Mouse (Mus musculus) left cerebral cortex, postnatal 10 days (tissue): ENCODE results near the gene Gnai3. TPM values are rescaled to one million over a fixed set of nuclear protein-coding genes. Genes with fewer than 3 reads are reported as not detected.

ENCODE experiments used
- DNase-seq, 2 experiments: peaks; one replicate each; pipeline ENCODE4 v3.0.0; 2021 to 2022; ENCODE audit warnings: low spot score in 2 of 2, mixed read lengths in 1 of 2; ENCODE audit errors: extremely low spot score in 1 of 2
- intact Hi-C: fragments of 180-260 bp; cut with DNase I; formaldehyde crosslinking; loops from one replicate; pipeline ENCODE4 v1.15.1; 2025
- total RNA-seq, 2 experiments: library from RNA; stranded (reverse); gene quantifications; 2 replicates each; pipeline ENCODE4 v1.2.3; 2021

Gnai3 gene
- total RNA-seq, 2 experiments from 2014 or later, result 46.6 to 50.9 TPM

DNA sequence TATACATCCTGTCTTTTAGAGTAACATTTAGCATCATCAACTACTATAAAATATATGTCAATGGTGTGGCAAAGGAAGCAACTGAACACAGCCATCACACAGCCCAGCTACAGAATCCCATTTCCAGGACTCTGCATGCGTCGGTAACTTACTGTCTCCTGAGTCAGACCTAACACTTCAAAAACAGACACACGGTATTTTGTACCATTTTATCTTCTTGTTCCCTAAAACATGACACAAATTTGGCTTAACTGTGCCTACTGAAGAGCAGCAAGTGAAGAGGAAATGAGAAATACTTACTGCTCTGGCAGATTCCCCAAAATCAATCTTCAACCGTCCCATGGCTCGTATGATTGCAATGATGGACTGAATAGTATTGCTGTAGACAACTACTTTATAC, 22.7 kb downstream of the Gnai3 start:
- DNase-seq, result no peak
- intact Hi-C loops, result no loop called here

DNA sequence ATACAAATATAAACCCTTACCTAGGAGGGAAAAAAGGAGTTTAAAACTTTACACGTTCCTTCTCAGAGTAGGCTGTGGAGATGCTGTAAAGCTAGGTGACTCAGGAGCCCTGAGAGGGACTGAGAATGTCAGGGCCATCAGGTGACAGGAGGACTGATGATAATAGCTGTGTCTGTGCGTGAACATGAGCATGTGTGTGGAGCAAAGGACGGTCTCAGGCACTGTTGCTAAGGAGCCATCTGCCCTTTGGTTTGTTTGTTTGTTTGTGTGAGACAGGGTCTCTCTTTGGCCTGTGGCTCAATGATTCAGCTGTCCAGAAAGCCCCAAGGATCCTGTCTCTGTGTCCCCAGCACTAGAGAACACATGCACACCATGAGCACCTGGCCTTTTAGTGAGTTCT, 24.8 kb downstream of the Gnai3 start:
- DNase-seq, result no peak
- intact Hi-C loops, result no loop called here

DNA sequence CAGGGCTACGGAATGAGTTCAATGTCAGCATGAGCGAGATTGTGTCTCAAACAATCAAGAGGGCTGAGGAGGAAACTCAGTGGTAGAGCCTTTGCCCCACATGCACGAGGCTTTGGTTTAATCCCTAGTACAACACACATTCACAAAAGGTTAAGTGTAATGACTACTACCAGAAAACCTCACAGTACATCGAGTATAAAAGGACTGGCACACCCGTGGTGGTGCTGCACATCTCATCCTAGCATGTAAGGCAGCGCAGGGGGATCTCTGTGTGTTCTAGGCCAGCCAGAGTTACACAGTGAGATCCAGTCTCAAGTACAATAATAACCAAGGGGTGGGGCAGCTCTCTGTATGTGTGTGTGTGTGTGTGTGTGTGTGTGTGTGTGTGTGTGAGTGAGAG, 28.5 kb downstream of the Gnai3 start:
- DNase-seq, result no peak
- intact Hi-C loops, result no loop called here

DNA sequence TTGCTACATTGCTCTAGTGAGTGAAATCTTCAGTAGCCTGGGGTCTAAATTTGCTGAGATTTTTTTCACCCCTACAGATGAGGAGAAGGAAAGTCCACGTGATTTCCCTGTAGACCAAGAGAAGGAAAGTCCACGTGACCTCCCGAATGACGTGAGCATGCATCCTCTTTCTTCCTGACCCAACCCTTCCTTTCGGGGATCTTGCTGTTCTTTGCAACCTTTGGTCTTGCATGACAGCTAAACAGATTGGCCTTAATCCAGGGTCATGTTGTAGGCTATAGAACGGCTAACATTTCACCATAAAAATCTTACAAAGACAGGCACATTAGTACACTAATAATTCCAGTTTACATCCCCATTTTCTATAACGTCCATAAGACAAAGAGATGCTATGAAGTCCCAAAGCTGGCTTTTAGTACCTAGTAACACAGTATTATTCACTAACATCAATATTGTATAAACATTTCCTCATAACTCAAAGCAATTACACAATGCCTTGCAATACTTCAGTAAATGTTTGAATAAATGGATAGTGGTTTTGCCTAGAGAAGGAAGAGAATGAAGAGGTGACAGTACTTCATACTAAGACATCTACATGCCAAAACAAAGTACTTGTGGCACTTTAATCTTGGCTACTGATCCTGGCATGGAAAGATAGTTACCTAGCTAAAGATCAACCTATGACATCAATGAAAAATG, 32.2 kb downstream of the Gnai3 start:
- intact Hi-C loops, result no loop called here
- DNase-seq, result no peak

DNA sequence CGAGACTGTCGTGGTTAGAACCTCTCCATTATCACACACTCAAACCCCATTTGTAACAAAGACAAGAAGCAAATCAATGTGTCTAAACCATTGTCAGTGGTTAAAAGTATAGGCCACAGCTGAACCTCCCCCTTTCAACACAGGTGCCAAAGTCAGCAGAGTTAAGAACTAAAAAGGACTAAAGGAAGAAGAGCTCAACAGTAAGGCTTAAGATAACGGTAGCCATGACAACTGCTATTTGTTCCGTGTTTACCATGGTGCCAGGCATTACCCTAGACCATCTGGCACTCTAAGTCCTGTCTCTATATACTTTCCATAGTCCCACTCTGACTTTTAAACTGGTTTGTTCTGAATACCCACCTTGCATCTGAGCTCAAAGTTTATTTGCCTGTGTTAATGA, 33.3 kb downstream of the Gnai3 start:
- no peak for DNase-seq
- intact Hi-C loops, result no loop called here

DNA sequence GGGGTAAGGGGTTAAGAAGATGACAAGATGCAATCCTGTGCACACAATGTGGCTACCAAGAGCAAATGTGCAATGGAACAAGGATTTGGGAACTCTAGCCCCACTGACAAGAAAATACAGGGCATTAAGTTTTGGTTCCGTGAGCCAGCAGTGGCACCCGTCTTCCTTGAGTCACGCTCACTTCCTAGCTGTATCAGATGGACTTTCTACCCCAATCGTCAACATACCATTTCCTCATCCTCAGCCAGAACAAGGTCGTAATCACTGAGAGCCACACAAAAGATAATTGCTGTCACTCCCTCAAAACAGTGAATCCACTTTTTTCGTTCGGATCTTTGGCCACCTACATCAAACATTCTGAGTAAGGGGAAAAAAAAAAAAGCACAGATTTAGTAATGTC, 33.7 kb downstream of the Gnai3 start:
- intact Hi-C loops, result no loop called here
- DNase-seq, result no peak

DNA sequence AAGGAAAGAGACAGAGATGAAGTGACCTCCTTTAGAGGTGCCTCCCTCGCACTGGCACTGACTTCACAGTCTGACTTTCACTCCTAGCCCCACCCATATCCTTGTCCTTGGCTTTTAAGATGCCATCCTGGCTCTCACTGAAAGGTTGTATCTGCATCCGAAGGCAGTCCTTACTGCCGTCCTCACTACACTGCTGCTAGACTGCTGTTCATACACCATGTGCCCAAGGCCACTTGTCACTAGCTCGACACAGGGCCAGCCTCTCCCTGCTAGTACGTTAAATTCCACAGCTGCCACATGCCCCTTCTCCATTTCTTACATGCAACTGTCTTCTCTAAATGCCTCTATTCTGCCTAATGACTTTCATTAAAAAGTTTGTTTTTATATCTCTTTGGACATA, 34.6 kb downstream of the Gnai3 start:
- DNase-seq, result no peak
- intact Hi-C loops, result no loop called here

DNA sequence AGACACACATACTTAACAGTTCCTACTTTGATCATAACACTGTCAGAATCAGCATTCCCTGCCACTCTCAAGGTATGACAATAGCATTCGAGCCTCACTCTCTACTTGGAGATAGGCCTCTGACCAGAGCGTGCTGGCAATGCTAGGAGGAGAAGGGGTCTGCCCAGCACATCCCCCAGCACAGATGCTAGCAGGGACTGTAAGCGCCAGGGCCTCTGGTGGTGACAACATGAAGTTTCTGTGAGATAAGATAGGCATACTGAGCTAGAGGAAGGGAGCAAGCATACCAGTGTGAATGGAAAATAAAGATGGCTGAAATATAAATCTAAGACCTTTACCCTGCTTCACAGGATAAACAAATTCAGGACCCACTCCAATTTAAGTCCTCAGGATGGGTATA, 40.7 kb downstream of the Gnai3 start:
- intact Hi-C loops, result no loop called here

DNA sequence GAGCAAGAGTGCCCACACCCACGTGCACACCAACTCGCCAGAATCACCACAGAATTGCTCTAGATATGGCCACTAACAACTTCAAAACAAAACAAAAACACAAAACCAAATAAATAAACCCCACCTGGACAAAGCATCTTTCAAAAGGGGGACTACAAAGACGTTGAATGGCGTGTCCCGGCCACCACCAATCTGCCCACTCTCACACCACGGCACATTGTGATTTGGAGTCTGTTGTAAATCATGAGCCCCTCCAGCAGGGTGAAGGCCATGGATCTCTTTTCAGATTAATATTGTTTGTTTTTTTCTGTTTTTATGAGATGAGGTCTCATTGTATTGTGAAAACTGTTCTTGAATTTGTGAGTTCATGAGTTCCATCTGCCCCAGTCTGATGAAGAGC, 43.9 kb downstream of the Gnai3 start:
- intact Hi-C loops, result no loop called here
- no peak for DNase-seq

More for the DNA sequence above, 40.7 kb downstream of the Gnai3 start:
- DNase-seq, result no peak

DNA sequence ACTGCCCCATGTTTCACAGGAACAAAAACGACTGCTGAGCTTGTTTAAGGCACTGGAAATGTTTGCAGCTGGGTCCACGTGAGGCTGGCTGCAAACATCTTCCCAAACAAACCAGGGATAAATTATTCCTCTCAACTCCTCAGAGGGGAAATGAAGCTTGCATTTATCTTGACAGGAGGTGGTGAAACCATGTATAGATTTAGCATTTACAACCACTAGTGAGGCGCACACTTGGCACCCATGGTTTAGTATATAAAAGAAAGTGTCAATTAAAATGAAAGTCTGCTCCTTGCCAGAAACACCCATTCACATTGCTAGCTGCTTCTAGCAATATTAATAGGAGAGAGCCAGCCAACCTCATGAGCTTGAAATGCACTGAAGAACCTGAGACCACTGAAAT, 44.4 kb downstream of the Gnai3 start:
- intact Hi-C loops, result no loop called here
- no peak for DNase-seq

DNA sequence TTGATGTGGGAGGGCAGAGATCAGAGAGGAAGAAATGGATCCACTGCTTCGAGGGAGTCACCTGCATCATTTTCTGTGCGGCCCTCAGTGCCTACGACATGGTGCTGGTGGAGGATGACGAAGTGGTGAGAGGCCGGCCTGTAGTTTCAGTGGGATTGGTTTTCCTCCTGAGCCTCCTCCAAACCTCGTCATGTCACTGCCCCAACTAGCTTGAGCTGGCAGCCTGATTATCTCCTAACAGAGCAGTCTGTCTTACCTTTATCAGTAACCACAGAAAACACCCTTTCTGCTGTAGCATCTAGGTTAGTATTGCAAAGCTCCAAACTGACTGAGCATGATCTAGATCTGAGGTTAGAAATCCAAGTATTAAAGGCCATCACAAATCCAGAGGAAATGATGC, 47.6 kb downstream of the Gnai3 start:
- intact Hi-C loops, result no loop called here
- DNase-seq, result no peak

DNA sequence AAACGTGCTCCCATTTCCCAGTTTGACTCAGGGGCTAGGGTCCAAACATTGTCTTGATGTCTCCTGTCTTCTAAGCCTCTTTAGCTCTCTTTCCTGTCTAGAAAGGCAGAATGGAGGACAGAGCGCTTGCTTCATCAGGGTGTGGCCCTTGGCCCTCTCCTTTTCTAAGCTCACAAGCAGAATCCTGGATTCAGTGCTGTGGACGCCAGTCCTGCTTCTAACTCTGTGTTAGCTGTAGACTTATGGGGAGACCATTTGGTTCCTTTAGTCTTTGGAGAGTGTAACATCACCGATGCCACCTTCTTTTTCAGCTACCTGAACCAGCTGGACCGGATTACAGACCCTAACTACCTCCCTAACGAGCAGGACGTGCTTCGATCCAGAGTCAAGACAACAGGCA, 48.3 kb downstream of the Gnai3 start:
- no peak for DNase-seq
- intact Hi-C loops, result no loop called here

DNA sequence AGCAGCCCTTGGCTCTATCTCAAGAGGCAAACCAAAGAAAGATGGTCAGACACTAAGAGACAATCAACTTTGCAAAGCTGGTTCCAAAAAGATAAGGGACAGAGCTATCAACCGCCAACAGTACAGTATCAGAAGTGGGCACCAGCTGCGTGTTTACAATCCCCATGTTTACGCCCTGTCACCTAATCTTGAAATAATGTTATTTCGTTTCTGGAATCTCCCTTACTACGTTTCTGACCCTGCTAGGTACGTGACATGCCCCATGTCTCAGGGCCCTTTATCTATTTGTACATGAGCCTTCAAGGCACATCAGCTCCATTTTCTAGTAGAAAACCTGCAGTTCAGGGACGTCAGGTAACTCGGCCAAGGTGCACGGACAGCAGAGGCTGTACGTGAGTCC, 49.2 kb downstream of the Gnai3 start:
- DNase-seq, result no peak
- intact Hi-C loops, result no loop called here

DNA sequence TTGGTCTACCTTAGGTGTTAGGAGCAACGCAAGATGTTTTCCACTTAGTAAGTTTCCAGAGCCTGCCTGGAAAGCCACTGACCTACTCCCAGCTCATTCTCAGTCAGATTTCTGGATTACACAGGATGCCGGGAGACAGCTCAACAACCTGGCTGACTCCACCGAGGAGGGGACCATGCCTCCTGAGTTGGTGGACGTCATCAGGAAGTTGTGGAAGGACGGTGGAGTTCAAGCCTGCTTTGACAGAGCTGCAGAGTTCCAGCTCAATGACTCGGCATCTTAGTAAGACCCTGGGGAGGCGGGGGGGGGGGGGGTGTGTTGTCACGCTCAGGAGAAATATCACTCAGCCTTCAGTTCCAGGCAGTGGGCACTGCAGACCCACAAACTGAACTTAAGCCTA, 49.7 kb downstream of the Gnai3 start:
- intact Hi-C loops, result no loop called here
- no peak for DNase-seq

DNA sequence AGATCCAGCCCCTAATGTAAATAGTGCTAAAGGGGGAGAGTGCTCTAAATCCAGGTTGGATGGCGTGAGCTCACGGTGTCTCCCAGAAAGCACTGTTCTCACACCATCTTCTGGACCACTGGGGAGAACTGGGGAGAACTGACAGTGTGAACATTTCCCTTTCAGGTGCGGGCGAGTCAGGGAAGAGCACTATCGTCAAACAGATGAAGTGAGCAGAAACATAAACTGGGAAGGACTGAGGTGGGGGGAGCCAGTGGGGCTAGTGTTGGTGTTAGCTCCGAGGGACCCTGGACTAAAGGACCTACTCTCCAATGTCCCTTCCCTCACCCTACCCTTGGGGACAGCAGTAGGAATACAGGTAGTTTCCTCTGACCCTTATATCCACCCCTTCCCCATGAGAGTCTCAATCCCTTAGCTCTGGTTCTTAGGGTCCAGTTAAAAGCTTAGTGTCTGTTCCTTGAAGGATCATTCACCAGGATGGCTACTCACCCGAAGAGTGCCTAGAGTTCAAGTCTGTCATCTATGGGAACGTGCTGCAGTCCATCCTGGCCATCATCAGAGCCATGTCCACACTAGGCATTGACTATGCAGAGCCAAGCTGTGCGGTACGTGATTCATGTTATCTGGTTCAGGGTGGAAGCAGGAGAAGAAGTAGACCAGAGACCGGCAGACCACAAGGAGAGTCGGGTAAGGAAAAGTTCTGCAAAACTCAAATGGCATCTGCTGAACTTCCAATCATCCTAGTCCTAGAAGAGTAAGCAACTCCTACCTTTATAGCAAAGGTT, 50.8 kb downstream of the Gnai3 start:
- intact Hi-C loops, result no loop called here
- DNase-seq, result no peak

DNA sequence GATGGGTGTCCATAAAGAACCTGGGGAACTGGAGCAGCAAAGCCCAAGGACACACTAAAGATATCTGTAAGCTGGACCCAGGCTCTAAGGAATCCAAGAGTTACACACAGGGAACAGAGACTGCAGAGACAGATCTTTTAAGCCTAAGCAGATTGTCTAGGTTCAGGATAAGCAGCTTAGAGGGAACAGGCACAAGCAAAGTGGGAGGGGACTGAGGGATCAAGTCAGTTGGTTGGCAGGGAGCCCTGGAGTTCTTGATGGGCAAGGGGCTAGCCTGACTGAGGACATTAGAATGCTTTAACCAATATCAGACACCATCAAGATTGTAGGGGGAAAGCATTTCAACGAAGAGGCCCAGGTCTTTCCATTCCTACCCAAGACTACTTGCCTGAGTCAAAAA, 51.8 kb downstream of the Gnai3 start:
- intact Hi-C loops, result no loop called here
- DNase-seq, result no peak

DNA sequence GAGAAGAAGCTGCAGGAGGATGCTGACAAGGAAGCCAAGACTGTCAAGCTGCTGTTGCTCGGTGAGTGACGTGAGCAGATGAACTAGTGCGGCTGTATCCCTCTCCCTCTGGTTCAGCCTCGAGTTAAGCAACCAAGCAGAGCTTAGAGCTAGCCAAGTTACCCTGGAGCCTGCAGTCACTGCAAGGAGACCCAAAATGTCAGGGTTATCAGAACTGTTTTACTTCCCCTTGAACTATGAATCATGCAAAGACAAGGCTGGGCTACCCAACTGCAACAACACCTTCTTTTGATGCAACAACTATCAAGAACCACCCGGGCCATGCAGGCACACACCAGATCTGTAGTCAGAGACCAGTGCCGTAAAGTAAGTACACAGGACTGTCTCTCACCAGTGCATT, 52.6 kb downstream of the Gnai3 start:
- intact Hi-C loops, result no loop called here

DNA sequence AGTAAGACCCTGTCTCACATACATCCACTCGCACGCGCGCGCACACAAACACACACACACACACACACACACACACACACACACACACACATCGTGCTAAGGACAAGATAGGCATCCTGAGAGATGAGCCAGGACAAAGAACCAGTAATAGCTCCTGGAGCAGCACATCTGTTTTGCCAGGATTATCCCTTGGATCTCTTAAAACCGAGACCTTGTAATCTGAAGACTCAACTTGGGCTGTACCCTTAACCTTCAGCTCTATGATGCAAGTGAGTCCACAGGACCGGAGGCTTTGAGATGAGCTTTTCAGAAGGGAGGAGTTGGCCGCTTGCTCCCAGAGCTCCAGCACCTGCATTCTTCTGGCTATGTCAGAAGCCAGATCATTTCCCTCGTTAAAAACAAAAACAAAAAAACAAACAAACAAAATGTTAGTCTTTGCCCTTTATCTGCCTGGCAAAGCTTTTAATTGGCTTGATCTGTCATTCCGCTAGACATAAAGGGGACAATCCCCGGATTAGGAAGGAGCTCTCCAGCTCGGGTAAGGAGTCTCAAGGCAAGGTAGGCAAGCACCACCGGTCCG, 53.3 kb downstream of the Gnai3 start, which contains the start of gene Gnat2:
Gene Gnat2, plus strand, starts transcription at position 254 of the 580 bp plus-strand sequence.
- intact Hi-C loops, result no loop called here
- no peak for DNase-seq

More for the DNA sequence above, 52.6 kb downstream of the Gnai3 start:
- DNase-seq, result no peak

DNA sequence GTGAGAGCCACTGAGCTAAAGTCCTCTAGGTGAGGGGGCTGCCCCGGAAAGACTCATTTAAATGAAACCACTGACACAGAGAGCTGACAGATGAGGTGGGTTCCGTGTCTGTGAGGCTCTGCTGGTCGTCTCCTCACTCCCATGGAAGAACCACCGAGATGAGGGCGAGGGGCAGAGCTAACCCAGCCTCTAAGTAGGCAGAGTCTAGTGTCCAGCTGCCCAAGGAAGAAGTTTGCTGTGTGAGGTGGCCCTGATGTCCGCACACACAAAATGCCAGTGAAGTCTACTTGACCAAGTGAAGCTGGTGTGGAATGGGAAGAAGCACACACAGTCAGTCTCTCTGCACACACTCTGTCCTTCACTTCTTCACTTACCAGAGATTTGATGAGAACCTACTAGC, 53.9 kb downstream of the Gnai3 start:
- intact Hi-C loops, result no loop called here
- DNase-seq, result no peak

DNA sequence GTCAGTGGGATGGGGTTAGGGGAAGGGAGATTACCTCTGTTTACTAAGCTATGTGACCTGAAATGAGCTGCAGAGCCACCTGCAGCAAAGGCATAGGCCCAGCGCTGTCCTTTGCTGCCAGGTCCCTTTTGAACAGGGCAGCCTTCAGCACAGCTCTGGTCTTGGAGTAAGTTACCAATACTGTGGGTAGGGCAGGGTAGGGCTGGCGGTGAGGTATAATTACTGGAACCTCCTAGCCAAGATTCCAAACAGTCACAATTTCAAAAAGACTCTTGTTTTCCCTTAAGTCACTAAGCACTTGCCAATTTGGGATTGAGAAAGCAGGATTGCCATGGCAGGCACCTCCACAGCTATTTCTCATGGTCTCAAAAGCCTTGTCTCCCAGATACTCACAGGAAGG, 55.4 kb downstream of the Gnai3 start:
- intact Hi-C loops, result no loop called here
- no peak for DNase-seq
